Mouse (Mus musculus) heart, postnatal 36 days (tissue): ENCODE measurements around the gene Gm28171. TPM values are rescaled to one million over a fixed set of nuclear protein-coding genes. Genes with fewer than 3 reads are reported as not detected.
"Not testable (repeated sequence)": the region's sequence is repeated elsewhere in the genome, so short reads cannot be mapped to it uniquely, and the experiment has no call there.

ENCODE experiments used
- DNase-seq, 2 experiments: peaks; one replicate each; pipeline ENCODE4 v3.0.0; 2021 to 2022
- intact Hi-C: fragments of 180-260 bp; cut with DNase I; formaldehyde crosslinking; loops from one replicate; pipeline ENCODE4 v1.15.1; 2025
- total RNA-seq, 2 experiments: library from RNA; stranded (reverse); gene quantifications; 2 replicates each; pipeline ENCODE4 v1.2.3; 2021

Gm28171 gene
- not detected for total RNA-seq

- DNase-seq, intact Hi-C loops: not testable (repeated sequence)
Measured at GRCm38 (mm10) chrY:5793095-5793494, at the start of gene Gm28171. Gm28171 (plus strand) TSS chrY:5793395.

Other genes starting within 250 kb of the Gm28171 start
- not detected for gene Gm21854, start 136.4 kb upstream of the Gm28171 start, total RNA-seq
- not detected for gene Gm20914, start 67.4 kb upstream of the Gm28171 start, total RNA-seq
- gene Gm21778, start 149.1 kb downstream of the Gm28171 start, total RNA-seq = not detected